17 mouse cellular contexts compared by ENCODE assay signal in genomic region chr10:21775911-21776761, GRCm38 (mm10).
DNase-seq lines count a peak whose midpoint lies in the region; ATAC-seq and TF ChIP-seq lines count a peak whose summit lies in the region.
"Had no signal": no experiment of that assay in that cellular context is flagged by ENCODE, and none has a peak within 500 bp of the region (broad histone marks: within the 10 kb centered on the region; RNA-seq: fewer than 3 reads in every experiment).

No protein-coding gene starts in this region.

- H3K36me3 ChIP-seq in kidney, postnatal 0 days (ENCODE audit: insufficient read depth, low read length) = no peaks in the 10 kb centered on the region
- H3K36me3 ChIP-seq in ES-Bruce4 (ENCODE audit: control insufficient read depth, insufficient read depth, low read length, poor library complexity, severe bottlenecking) = no peaks in the 10 kb centered on the region
- H3K36me3 ChIP-seq in midbrain, embryonic 13.5 days = no peaks in the 10 kb centered on the region
- H3K36me3 ChIP-seq in thymus, adult 2 months (ENCODE audit: control insufficient read depth, insufficient read depth, low read length) = no peaks in the 10 kb centered on the region
- H3K36me3 ChIP-seq: hindbrain, embryonic 10.5 days; limb, embryonic 10.5 days; neural tube, embryonic 15.5 days had no signal

- H3K9me3 ChIP-seq in kidney, postnatal 0 days (replicated peaks; ENCODE audit: low read length) = no peaks in the 10 kb centered on the region
- no peaks in the 10 kb centered on the region for H3K9me3 ChIP-seq in ES-Bruce4 (replicated peaks; ENCODE audit: control insufficient read depth, insufficient read depth, low read length, poor library complexity, severe bottlenecking)
- H3K9me3 ChIP-seq in midbrain, embryonic 13.5 days = no peaks in the 10 kb centered on the region
- H3K9me3 ChIP-seq: limb, embryonic 10.5 days had no signal

- no peak overlapping the region for H3K4me3 ChIP-seq in kidney, postnatal 0 days (replicated peaks; ENCODE audit: low read depth, low read length)
- H3K4me3 ChIP-seq in ES-Bruce4 (ENCODE audit: low read depth, low read length) = no peak overlapping the region
- no peak overlapping the region for H3K4me3 ChIP-seq in midbrain, embryonic 13.5 days (replicated peaks)
- no peak overlapping the region for H3K4me3 ChIP-seq in thymus, adult 2 months (ENCODE audit: control insufficient read depth, insufficient read depth, low read length)
- H3K4me3 ChIP-seq: erythroblast, embryonic 14.5 days; hindbrain, embryonic 10.5 days; limb, embryonic 10.5 days; neural tube, embryonic 15.5 days had no signal

- no peak for TF ChIP-seq EP300 in ES-Bruce4 (IDR thresholded peaks at IDR 0.05; ENCODE audit: insufficient read depth, low read depth, low read length)

- no peak for TF ChIP-seq CTCF in kidney, postnatal 0 days (IDR thresholded peaks at IDR 0.05; ENCODE audit: low read depth)
- no peak for TF ChIP-seq CTCF in ES-Bruce4 (IDR thresholded peaks at IDR 0.05; ENCODE audit: low read depth, low read length)
- no peak for TF ChIP-seq CTCF in thymus, adult 2 months (IDR thresholded peaks at IDR 0.05; ENCODE audit: borderline replicate concordance, control insufficient read depth, extremely low read depth, insufficient read depth, low read length, poor library complexity)

- no peak overlapping the region for H3K9ac ChIP-seq in kidney, postnatal 0 days (ENCODE audit: low read depth, low read length)
- H3K9ac ChIP-seq in ES-Bruce4 (ENCODE audit: low read depth, poor library complexity, severe bottlenecking) = peak overlapping the region; percentile 37
- H3K9ac ChIP-seq in midbrain, embryonic 13.5 days (replicated peaks) = no peak overlapping the region
- H3K9ac ChIP-seq: neural tube, embryonic 15.5 days had no signal

- H3K4me1 ChIP-seq in kidney, postnatal 0 days (replicated peaks; ENCODE audit: insufficient read depth, low read length) = no peaks in the 10 kb centered on the region
- no peaks in the 10 kb centered on the region for H3K4me1 ChIP-seq in ES-Bruce4 (ENCODE audit: control insufficient read depth, insufficient read depth, low read length)
- H3K4me1 ChIP-seq in midbrain, embryonic 13.5 days (replicated peaks) = peaks cover 15% of the 10 kb centered on the region
- H3K4me1 ChIP-seq in thymus, adult 2 months (replicated peaks; ENCODE audit: control insufficient read depth, insufficient read depth, low read length) = no peaks in the 10 kb centered on the region
- H3K4me1 ChIP-seq: limb, embryonic 10.5 days had no signal

- 74% methylated on average over 12 of the region's 12 CpGs for WGBS in kidney, postnatal 0 days
- 55% methylated on average over 12 of the region's 12 CpGs for WGBS in midbrain, embryonic 13.5 days
- 52% methylated on average over 12 of the region's 12 CpGs for WGBS in thymus, adult 2 months

- H3K27me3 ChIP-seq in kidney, postnatal 0 days (ENCODE audit: insufficient read depth, low read length) = no peaks in the 10 kb centered on the region
- H3K27me3 ChIP-seq in ES-Bruce4 (ENCODE audit: control insufficient read depth, insufficient read depth, low read length, poor library complexity, severe bottlenecking) = no peaks in the 10 kb centered on the region
- no peaks in the 10 kb centered on the region for H3K27me3 ChIP-seq in midbrain, embryonic 13.5 days
- H3K27me3 ChIP-seq in thymus, adult 2 months (ENCODE audit: control insufficient read depth, insufficient read depth, low read length) = no peaks in the 10 kb centered on the region
- H3K27me3 ChIP-seq: neural tube, embryonic 15.5 days had no signal

- TF ChIP-seq POLR2A in ES-Bruce4 (IDR thresholded peaks at IDR 0.05; ENCODE audit: insufficient read depth, low read length) = no peak
- TF ChIP-seq POLR2A in thymus, adult 2 months (IDR thresholded peaks at IDR 0.05; ENCODE audit: control insufficient read depth, extremely low read depth, insufficient read depth, low read length, poor library complexity) = no peak

- no peak for ATAC-seq in kidney, postnatal 0 days (replicated peaks; ENCODE audit: low FRiP score, low read depth)
- peak; percentile 45; the same call in 1 of the 2 replicates for ATAC-seq in midbrain, embryonic 13.5 days

- no peak overlapping the region for H3K27ac ChIP-seq in kidney, postnatal 0 days
- peak overlapping the region; percentile 48 for H3K27ac ChIP-seq in ES-Bruce4 (ENCODE audit: insufficient read depth, low read length)
- no peak overlapping the region for H3K27ac ChIP-seq in midbrain, embryonic 13.5 days
- no peak overlapping the region for H3K27ac ChIP-seq in thymus, adult 2 months (ENCODE audit: control insufficient read depth, insufficient read depth, low read length)
- H3K27ac ChIP-seq: hindbrain, embryonic 10.5 days; limb, embryonic 10.5 days; neural tube, embryonic 15.5 days had no signal

- DNase-seq in kidney, postnatal 0 days (ENCODE audit: low spot score) = peak; percentile 11
- no peak for DNase-seq in kidney, postnatal 10 days
- DNase-seq in brain, adult 2 months (ENCODE audit: low read depth, low spot score) = peak; percentile 47
- no peak for DNase-seq in frontal cortex, postnatal 14 days (ENCODE audit: low spot score in 2 of 2)
- DNase-seq in layer of hippocampus, adult 11-12 months (ENCODE audit: low spot score) = no peak
- no peak for DNase-seq in thymus, adult 2 months
- DNase-seq: cerebellum, postnatal 10 days; heart, adult 18-20 months; kidney, postnatal 25 days; lung, postnatal 14 days; right cerebral cortex, postnatal 4 days had no signal

- H3K4me2 ChIP-seq in kidney, postnatal 0 days (ENCODE audit: low read length) = no peak overlapping the region
- no peak overlapping the region for H3K4me2 ChIP-seq in midbrain, embryonic 13.5 days (replicated peaks)
- H3K4me2 ChIP-seq: neural tube, embryonic 15.5 days had no signal

Comparison
In these comparisons a context has a peak if more than half of its experiments do, and no peak if none do; other contexts are left out.
1. DNase-seq: peak in kidney, postnatal 0 days (single experiment) and brain, adult 2 months (single experiment); none in kidney, postnatal 10 days (single experiment), frontal cortex, postnatal 14 days (0 of 2), layer of hippocampus, adult 11-12 months (single experiment) and thymus, adult 2 months (single experiment).